ENCODE assay signal across 10 mouse cellular contexts in the genomic region with DNA sequence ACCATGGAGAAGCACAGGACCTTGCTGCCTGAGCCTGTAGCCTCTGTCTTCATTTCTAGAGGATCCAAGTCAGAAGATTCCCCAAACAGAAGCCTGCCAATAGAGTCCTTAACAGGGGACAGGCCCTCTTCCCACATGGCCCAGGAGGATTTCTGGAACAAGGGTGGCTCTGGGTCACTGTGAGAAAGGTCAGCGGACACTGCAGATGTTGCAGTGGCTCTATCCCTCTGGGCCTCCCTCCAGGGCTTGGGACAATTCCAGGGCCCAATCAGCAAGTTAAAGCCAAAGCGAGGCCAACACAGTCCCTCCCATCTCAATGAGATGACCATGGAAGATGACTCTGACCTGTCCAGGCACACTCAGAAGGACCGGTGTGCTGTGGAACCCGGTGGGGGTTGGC.
DNase-seq lines count a peak whose midpoint lies in the region; ATAC-seq lines count a peak whose summit lies in the region.
"Had no signal": no experiment of that assay in that cellular context is flagged by ENCODE, and none has a peak within 500 bp of the region (broad histone marks: within the 10 kb centered on the region; RNA-seq: fewer than 3 reads in every experiment).

No protein-coding gene starts in this region.

- H3K27ac ChIP-seq in heart, embryonic 11.5 days (ENCODE audit: low read depth, low read length) = no peak overlapping the region
- H3K27ac ChIP-seq: limb, embryonic 12.5 days had no signal

- no peak for ATAC-seq in heart, embryonic 11.5 days (replicated peaks; ENCODE audit: insufficient number of reproducible peaks, low FRiP score, low TSS enrichment)

- no peak overlapping the region for H3K9ac ChIP-seq in heart, embryonic 11.5 days (ENCODE audit: low read depth, low read length)
- H3K9ac ChIP-seq: limb, embryonic 12.5 days had no signal

- WGBS in heart, embryonic 11.5 days (ENCODE audit: insufficient replicate concordance) = 79% methylated on average over 4 of the region's 4 CpGs

- no peaks in the 10 kb centered on the region for H3K27me3 ChIP-seq in heart, embryonic 11.5 days (ENCODE audit: control insufficient read depth, insufficient read depth, low read length)
- H3K27me3 ChIP-seq: limb, embryonic 12.5 days had no signal

- no peak overlapping the region for H3K4me2 ChIP-seq in heart, embryonic 11.5 days
- H3K4me2 ChIP-seq: limb, embryonic 12.5 days had no signal

- H3K36me3 ChIP-seq in heart, embryonic 11.5 days (ENCODE audit: control insufficient read depth, insufficient read depth, low read length) = no peaks in the 10 kb centered on the region
- H3K36me3 ChIP-seq: limb, embryonic 12.5 days had no signal

- no peak overlapping the region for H3K4me3 ChIP-seq in heart, embryonic 11.5 days (ENCODE audit: low read depth, low read length)
- H3K4me3 ChIP-seq: limb, embryonic 12.5 days; myocyte had no signal

- peak; percentile 99 for DNase-seq in heart, adult 11 months
- peak; percentile 98 for DNase-seq in adipocyte (ENCODE audit: low spot score)
- peak; percentile 93 for DNase-seq in heart, adult 9 months (ENCODE audit: low spot score in 2 of 2)
- DNase-seq in lung, postnatal 25 days (ENCODE audit: low spot score) = peak; percentile 67
- DNase-seq in yolk sac, embryonic 10.5 days (ENCODE audit: low spot score) = no peak
- no peak for DNase-seq in cerebellum, postnatal 36 days
- no peak for DNase-seq in B cell, adult 2 months

- H3K4me1 ChIP-seq in heart, embryonic 11.5 days (ENCODE audit: control insufficient read depth, insufficient read depth, low read length) = 0 out of 2 replicates have a peak, but pooled peaks cover 3% of the 10 kb centered on the region

- no peaks in the 10 kb centered on the region for H3K9me3 ChIP-seq in heart, embryonic 11.5 days (replicated peaks; ENCODE audit: control insufficient read depth, low read length)

Comparison
In these comparisons a context has a peak if more than half of its experiments do, and no peak if none do; other contexts are left out.
1. DNase-seq: peak in heart, adult 11 months (single experiment), adipocyte (single experiment), heart, adult 9 months (2 of 2) and lung, postnatal 25 days (single experiment); none in yolk sac, embryonic 10.5 days (single experiment), cerebellum, postnatal 36 days (0 of 2) and B cell, adult 2 months (0 of 2).